Mouse (Mus musculus): Measurements from ENCODE around the gene Gpat2. TPM values are rescaled to one million over a fixed set of nuclear protein-coding genes. Genes with fewer than 3 reads are reported as not detected.

Gpat2 gene
- polyA plus RNA-seq, 1 experiment from 2014 or later: 0.12 TPM

DNA sequence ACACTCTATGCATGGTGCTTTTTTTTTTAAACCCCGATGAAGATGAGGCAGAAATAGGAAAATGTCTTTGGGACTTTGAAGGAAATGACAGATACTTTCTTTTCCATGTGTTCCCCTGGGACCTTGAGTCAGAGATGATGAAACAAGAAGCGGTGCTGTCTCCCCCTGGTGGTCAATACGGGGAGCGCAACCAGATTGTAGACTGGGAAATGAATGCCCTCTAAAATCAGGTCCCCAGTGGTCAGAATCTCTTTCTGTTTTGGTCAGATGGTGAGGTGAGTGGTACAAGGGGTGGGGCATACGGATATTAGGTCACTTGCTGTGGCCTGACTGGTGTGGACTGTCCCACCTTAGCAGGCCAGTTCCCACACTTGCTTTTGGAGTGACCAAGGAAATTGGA, 28.8 kb downstream of the Gpat2 start:
- ATAC-seq: no peak
- H3K27me3 ChIP-seq (replicated peaks; ENCODE audit: control insufficient read depth, insufficient read depth, low read length): no peaks in the 10 kb centered on the region; the same call in 1 of the 2 replicates
- H3K9me3 ChIP-seq (ENCODE audit: control insufficient read depth, low read length): no peaks in the 10 kb centered on the region
- H3K36me3 ChIP-seq (ENCODE audit: control insufficient read depth, insufficient read depth, low read length): no peaks in the 10 kb centered on the region
- H3K9ac ChIP-seq (ENCODE audit: low read depth, low read length): no peak overlapping the region
- no peak overlapping the region for H3K4me3 ChIP-seq (ENCODE audit: low read length)
- H3K27ac ChIP-seq (ENCODE audit: low read length): no peak overlapping the region
- WGBS: 5% methylated on average over 5 of the region's 5 CpGs
- H3K4me1 ChIP-seq (ENCODE audit: control insufficient read depth, insufficient read depth, low read length): no peaks in the 10 kb centered on the region
- H3K4me2 ChIP-seq (ENCODE audit: low read depth, low read length): no peak overlapping the region

DNA sequence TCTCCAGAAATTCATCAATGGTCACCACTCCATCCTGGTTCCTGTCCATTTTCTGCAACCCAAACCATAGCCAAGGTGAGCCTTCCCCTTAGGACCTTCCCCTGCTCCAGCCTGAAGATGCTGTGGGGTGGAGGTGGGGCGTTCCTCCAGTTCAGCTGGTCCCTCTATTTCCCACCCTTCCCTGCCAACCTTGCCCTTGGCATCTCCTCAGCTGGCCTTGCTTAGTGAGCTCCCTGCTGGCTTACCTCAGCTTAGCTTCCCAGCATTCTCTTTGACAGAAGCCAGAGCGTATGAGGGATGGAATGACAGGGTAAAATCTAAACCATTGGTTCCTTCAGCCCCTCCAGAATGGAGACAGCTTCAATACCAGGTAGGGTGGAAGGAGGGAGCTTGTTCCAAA, 34.3 kb downstream of the Gpat2 start:
- 69% methylated on average over 2 of the region's 2 CpGs for WGBS
- Histone ChIP-seq H3K9me3 (ENCODE audit: control insufficient read depth, low read length) (no peaks in the 10 kb centered on the region), H3K4me3 (ENCODE audit: low read length) (no peak overlapping the region), H3K27me3 (replicated peaks; ENCODE audit: control insufficient read depth, insufficient read depth, low read length) (no peaks in the 10 kb centered on the region), H3K4me2 (ENCODE audit: low read depth, low read length) (no peak overlapping the region), H3K36me3 (ENCODE audit: control insufficient read depth, insufficient read depth, low read length) (no peaks in the 10 kb centered on the region), H3K27ac (ENCODE audit: low read length) (no peak overlapping the region), H3K9ac (ENCODE audit: low read depth, low read length) (no peak overlapping the region), H3K4me1 (ENCODE audit: control insufficient read depth, insufficient read depth, low read length) (no peaks in the 10 kb centered on the region)
- no peak for ATAC-seq

- Histone ChIP-seq H3K27me3 (replicated peaks; ENCODE audit: control insufficient read depth, insufficient read depth, low read length) (no peaks in the 10 kb centered on the region), H3K36me3 (ENCODE audit: control insufficient read depth, insufficient read depth, low read length) (no peaks in the 10 kb centered on the region), H3K9ac (ENCODE audit: low read depth, low read length) (no peak overlapping the region), H3K9me3 (ENCODE audit: control insufficient read depth, low read length) (no peaks in the 10 kb centered on the region), H3K4me1 (ENCODE audit: control insufficient read depth, insufficient read depth, low read length) (no peaks in the 10 kb centered on the region), H3K4me3 (ENCODE audit: low read length) (no peak overlapping the region), H3K27ac (ENCODE audit: low read length) (no peak overlapping the region), H3K4me2 (ENCODE audit: low read depth, low read length) (no peak overlapping the region)
- no peak for ATAC-seq
- 35% methylated on average over 9 of the region's 9 CpGs for WGBS
Observed at GRCm38 (mm10) chr2:127461351-127461750, 36.4 kb downstream of the Gpat2 start.

GRCm38 (mm10) chr2:127462314-127462713, 37.3 kb downstream of the Gpat2 start:
- H3K9ac ChIP-seq (ENCODE audit: low read depth, low read length): no peak overlapping the region
- H3K4me3 ChIP-seq (ENCODE audit: low read length): no peak overlapping the region
- no peak overlapping the region for H3K27ac ChIP-seq (ENCODE audit: low read length)
- ATAC-seq: peak; percentile 68
- no peaks in the 10 kb centered on the region for H3K36me3 ChIP-seq (ENCODE audit: control insufficient read depth, insufficient read depth, low read length)
- 9% methylated on average over 8 of the region's 8 CpGs for WGBS
- H3K4me2 ChIP-seq (ENCODE audit: low read depth, low read length): no peak overlapping the region
- no peaks in the 10 kb centered on the region for H3K27me3 ChIP-seq (replicated peaks; ENCODE audit: control insufficient read depth, insufficient read depth, low read length)
- no peaks in the 10 kb centered on the region for H3K9me3 ChIP-seq (ENCODE audit: control insufficient read depth, low read length)
- no peaks in the 10 kb centered on the region for H3K4me1 ChIP-seq (ENCODE audit: control insufficient read depth, insufficient read depth, low read length)

- Histone ChIP-seq H3K9me3 (ENCODE audit: control insufficient read depth, low read length) (no peaks in the 10 kb centered on the region), H3K27me3 (replicated peaks; ENCODE audit: control insufficient read depth, insufficient read depth, low read length) (no peaks in the 10 kb centered on the region), H3K27ac (ENCODE audit: low read length) (no peak overlapping the region), H3K4me2 (ENCODE audit: low read depth, low read length) (no peak overlapping the region), H3K4me3 (ENCODE audit: low read length) (no peak overlapping the region), H3K36me3 (ENCODE audit: control insufficient read depth, insufficient read depth, low read length) (no peaks in the 10 kb centered on the region), H3K9ac (ENCODE audit: low read depth, low read length) (no peak overlapping the region), H3K4me1 (ENCODE audit: control insufficient read depth, insufficient read depth, low read length) (no peaks in the 10 kb centered on the region)
- ATAC-seq: no peak
- 80% methylated on average over 5 of the region's 5 CpGs for WGBS
Observed at GRCm38 (mm10) chr2:127470183-127470582, 45.2 kb downstream of the Gpat2 start.

GRCm38 (mm10) chr2:127470661-127471060, 45.7 kb downstream of the Gpat2 start:
- Histone ChIP-seq H3K4me3 (ENCODE audit: low read length) (no peak overlapping the region), H3K4me1 (ENCODE audit: control insufficient read depth, insufficient read depth, low read length) (no peaks in the 10 kb centered on the region), H3K27me3 (replicated peaks; ENCODE audit: control insufficient read depth, insufficient read depth, low read length) (no peaks in the 10 kb centered on the region), H3K9ac (ENCODE audit: low read depth, low read length) (no peak overlapping the region), H3K4me2 (ENCODE audit: low read depth, low read length) (no peak overlapping the region), H3K9me3 (ENCODE audit: control insufficient read depth, low read length) (no peaks in the 10 kb centered on the region), H3K27ac (ENCODE audit: low read length) (no peak overlapping the region), H3K36me3 (ENCODE audit: control insufficient read depth, insufficient read depth, low read length) (no peaks in the 10 kb centered on the region)
- WGBS: 71% methylated on average over 10 of the region's 10 CpGs
- ATAC-seq: no peak

DNA sequence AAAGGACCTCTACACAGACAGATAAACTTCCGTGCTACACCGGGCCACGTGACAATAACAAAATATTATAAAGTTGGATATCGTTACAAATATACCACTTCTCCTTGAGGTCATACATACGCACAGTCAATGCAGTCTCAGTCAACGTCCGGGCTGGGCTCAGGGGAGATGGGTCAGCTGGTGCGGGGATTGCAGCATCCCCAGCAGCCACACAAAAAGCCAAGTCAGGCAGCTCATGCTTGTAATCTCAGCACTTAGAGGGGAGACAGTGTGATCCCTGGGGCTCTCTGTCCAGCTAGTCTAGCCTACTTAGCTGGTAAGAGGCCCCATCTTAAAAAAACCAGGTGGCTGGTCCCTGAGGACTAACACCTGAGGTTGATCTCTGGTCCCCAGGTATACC, 46.3 kb downstream of the Gpat2 start:
- Histone ChIP-seq H3K4me1 (ENCODE audit: control insufficient read depth, insufficient read depth, low read length) (no peaks in the 10 kb centered on the region), H3K36me3 (ENCODE audit: control insufficient read depth, insufficient read depth, low read length) (no peaks in the 10 kb centered on the region), H3K4me2 (ENCODE audit: low read depth, low read length) (no peak overlapping the region), H3K27ac (ENCODE audit: low read length) (no peak overlapping the region), H3K9ac (ENCODE audit: low read depth, low read length) (no peak overlapping the region), H3K27me3 (replicated peaks; ENCODE audit: control insufficient read depth, insufficient read depth, low read length) (no peaks in the 10 kb centered on the region), H3K9me3 (ENCODE audit: control insufficient read depth, low read length) (no peaks in the 10 kb centered on the region), H3K4me3 (ENCODE audit: low read length) (no peak overlapping the region)
- WGBS: 85% methylated on average over 8 of the region's 8 CpGs
- no peak for ATAC-seq

DNA sequence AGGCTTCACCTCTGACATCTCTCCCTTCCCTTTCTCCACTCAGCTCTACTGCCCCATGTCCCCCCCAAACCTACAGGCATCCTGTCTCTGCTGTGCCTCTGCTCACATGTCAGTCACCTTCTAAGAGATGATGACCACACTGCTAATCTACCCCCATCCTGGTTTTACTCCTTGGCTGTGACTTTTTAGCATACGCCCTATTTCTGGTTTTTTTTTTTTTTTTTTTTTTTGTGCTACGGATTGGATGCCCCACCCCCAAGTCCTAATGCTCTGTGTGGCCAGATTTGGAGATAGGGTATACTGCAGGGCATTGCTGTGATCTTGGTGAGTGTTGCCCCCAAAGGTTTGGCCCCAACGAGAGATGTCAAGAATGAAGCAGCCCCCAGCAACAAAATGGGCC, 47.3 kb downstream of the Gpat2 start:
- WGBS: 59% methylated on average over 3 of the region's 3 CpGs
- H3K36me3 ChIP-seq (ENCODE audit: control insufficient read depth, insufficient read depth, low read length): no peaks in the 10 kb centered on the region
- no peak overlapping the region for H3K4me2 ChIP-seq (ENCODE audit: low read depth, low read length)
- no peaks in the 10 kb centered on the region for H3K9me3 ChIP-seq (ENCODE audit: control insufficient read depth, low read length)
- H3K4me1 ChIP-seq (ENCODE audit: control insufficient read depth, insufficient read depth, low read length): no peaks in the 10 kb centered on the region
- H3K27ac ChIP-seq (ENCODE audit: low read length): no peak overlapping the region
- no peak overlapping the region for H3K9ac ChIP-seq (ENCODE audit: low read depth, low read length)
- ATAC-seq: no peak
- H3K4me3 ChIP-seq (ENCODE audit: low read length): no peak overlapping the region
- H3K27me3 ChIP-seq (replicated peaks; ENCODE audit: control insufficient read depth, insufficient read depth, low read length): no peaks in the 10 kb centered on the region

DNA sequence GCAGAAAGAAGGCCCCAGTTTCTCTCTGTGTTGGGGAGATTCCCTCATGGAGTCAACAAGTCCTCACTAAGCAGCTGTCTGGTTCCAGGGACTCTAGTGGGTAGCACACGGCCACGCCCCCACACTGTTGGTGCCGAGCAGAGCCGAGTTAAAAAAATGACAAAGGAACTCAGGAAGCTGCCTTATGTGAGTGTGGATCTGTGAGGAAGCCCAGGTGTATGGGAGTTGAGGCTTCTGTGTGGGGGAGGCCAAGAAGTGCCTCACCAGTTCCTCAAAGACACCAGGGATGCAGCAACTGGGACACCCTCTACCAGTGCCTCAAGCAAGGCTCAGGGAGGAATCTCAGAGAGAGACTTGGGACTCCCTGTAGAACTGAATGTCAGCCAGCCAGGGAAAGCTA, 54.2 kb downstream of the Gpat2 start:
- Histone ChIP-seq H3K4me3 (ENCODE audit: low read length) (no peak overlapping the region), H3K4me1 (ENCODE audit: control insufficient read depth, insufficient read depth, low read length) (peaks cover 15% of the 10 kb centered on the region), H3K9ac (ENCODE audit: low read depth, low read length) (no peak overlapping the region), H3K27ac (ENCODE audit: low read length) (no peak overlapping the region), H3K36me3 (ENCODE audit: control insufficient read depth, insufficient read depth, low read length) (no peaks in the 10 kb centered on the region), H3K9me3 (ENCODE audit: control insufficient read depth, low read length) (no peaks in the 10 kb centered on the region), H3K4me2 (ENCODE audit: low read depth, low read length) (no peak overlapping the region), H3K27me3 (replicated peaks; ENCODE audit: control insufficient read depth, insufficient read depth, low read length) (peaks cover 45% of the 10 kb centered on the region)
- WGBS: 63% methylated on average over 4 of the region's 4 CpGs
- ATAC-seq: no peak

DNA sequence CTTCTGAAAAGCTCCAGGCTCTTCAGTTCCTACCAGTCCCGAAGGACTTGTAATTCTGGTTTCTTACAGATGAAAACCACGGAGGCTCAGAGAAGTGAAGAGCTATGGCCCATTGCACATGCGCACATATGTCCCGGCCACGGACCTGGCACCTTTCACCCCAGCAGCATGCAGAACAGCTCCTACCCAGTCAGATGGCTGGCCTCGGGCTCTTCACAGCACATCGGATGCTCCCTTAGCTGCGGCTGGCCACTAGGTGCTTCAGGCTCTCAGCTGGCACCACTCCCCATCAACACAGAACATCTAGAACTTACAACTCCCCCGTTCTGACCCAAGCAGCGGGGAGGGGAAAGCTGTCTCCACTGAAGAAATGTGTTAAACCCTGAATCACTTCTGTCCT, 54.8 kb downstream of the Gpat2 start:
- peaks cover 20% of the 10 kb centered on the region for H3K4me1 ChIP-seq (ENCODE audit: control insufficient read depth, insufficient read depth, low read length)
- H3K9ac ChIP-seq (ENCODE audit: low read depth, low read length): no peak overlapping the region
- no peak for ATAC-seq
- no peaks in the 10 kb centered on the region for H3K36me3 ChIP-seq (ENCODE audit: control insufficient read depth, insufficient read depth, low read length)
- H3K27ac ChIP-seq (ENCODE audit: low read length): no peak overlapping the region
- no peaks in the 10 kb centered on the region for H3K9me3 ChIP-seq (ENCODE audit: control insufficient read depth, low read length)
- peaks cover 49% of the 10 kb centered on the region for H3K27me3 ChIP-seq (replicated peaks; ENCODE audit: control insufficient read depth, insufficient read depth, low read length)
- H3K4me2 ChIP-seq (ENCODE audit: low read depth, low read length): no peak overlapping the region
- no peak overlapping the region for H3K4me3 ChIP-seq (ENCODE audit: low read length)
- WGBS: 71% methylated on average over 10 of the region's 10 CpGs
